Mouse (Mus musculus) gastrocnemius, postnatal 4 days (tissue): ENCODE data around the gene Vil1. TPM values are rescaled to one million over a fixed set of nuclear protein-coding genes. Genes with fewer than 3 reads are reported as not detected.
"Not testable (repeated sequence)": the region's sequence is repeated elsewhere in the genome, so short reads cannot be mapped to it uniquely, and the experiment has no call there.

Experiments used
- DNase-seq, 2 experiments: peaks; one replicate each; pipeline ENCODE4 v3.0.0; 2021 to 2022; ENCODE audit warnings: low spot score in 2 of 2, mixed read lengths in 2 of 2
- total RNA-seq, 2 experiments: library from RNA; stranded (reverse); gene quantifications; 2 replicates each; pipeline ENCODE4 v1.2.3; 2021

The Vil1 gene
- total RNA-seq, 2 experiments from 2014 or later, result 0.13 to 0.66 TPM

DNA sequence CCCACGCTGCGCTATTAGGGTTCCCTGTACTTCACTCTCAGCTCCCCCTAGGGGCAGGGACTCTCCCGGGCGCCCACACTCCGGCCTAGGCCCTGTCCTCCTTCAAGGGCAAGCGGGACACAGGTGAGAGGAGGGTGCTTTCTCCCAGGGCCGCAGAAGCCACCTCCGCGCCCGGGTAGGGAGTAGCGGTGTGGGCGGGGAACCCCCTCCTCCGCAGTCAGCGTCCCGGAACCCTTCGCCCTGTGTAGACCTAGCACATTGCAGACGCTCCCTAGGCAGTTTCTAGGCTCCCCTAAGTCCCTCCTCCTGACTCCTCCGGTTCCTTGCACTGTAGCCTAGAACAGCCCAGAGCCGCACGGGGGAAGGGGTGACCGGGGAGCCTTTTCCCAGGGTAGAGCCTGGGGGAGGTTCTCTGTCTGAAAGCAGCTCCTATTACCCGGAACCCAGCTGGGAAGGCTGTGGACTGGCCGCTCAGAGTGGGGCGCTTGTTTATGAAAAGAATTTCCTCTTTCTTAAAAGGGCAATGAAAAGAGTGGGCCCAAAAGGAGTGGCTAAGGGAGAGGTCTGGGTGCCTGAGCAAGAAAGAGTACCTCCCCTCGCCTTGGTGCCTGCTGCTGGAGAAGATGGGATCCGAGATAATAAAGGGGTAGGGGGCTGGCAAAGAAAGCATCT, 22.3 kb upstream of the Vil1 start:
- DNase-seq, result peak; percentile 77 to 91

DNA sequence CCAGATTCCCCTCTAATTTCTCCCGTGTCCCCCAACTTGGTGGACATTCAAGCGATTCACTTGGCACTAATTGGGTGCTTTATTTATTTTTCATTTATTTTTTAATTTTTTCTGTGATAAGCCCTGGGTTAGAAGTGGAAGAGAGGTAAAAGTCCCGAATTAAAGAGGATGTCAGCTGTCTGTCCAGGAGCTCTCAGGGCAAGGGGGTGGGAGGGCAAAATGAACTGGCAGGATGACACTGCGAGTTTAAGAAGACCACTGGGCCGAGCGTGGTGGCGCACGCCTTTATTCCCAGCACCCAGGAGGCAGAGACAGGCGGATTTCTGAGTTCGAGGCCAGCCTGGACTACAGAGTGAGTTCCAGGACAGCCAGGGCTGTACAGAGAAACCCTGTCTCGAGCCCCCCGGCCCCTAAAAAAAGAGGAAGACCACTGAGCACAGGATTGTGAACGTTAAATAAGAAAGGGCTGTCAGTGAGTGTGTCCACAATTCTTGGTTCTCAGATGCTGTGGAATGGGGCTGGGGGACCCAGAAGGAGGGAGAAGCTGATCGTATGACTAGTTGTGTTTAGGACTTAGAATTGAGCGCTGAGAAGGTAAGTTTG, 21.7 kb upstream of the Vil1 start:
- DNase-seq, result peak in 1 of 2 experiments; percentile 14

DNA sequence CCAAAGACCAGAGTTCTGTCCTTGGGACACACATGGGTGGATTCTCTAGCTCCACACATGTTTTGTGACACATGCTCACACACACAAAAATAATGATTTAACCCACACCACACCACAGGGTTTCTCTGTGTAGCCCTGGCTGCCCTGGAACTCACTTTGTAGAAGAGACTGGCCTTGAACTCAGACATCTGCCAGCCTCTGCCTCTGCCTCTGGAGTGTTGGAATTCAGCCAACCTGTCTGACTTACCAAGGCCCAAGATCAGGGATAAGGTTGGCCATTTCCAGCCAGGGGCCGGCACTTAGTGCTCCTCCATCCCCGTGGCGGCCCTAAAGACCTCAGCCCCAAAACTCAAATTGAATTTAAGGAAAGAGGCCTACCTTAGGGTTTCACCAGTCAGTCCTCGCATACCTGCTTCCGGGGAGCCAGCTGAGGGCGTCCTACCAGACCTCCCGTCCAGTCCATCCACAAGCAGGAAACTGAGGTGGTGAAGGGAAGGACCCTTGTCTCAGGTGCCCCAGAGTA, 20.7 kb upstream of the Vil1 start:
- DNase-seq, result peak in 1 of 2 experiments; percentile 16

DNA sequence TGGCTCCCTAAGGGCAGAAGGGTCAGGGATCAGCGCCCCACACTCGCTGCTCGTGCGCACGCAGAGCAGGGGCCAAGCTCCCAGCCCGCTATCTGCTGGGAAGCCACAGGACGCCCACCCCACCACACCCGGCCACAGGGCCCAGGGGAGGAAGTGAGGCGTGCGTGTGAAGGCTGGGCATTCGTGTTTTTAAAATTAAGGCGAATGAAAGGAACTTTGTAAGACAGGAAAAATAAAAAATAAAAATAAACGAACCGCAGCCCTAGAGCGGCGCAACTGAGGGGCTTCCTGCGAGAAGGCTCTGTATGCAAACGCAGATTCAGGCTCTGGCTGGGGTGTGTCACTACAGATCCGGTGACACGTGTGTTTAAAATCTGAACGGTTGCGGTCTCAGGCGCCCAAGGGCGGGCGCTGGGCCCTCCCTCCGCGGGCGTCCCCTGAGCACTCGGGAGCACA, 19.3 kb upstream of the Vil1 start:
- DNase-seq, result peak in 1 of 2 experiments; percentile 17

DNA sequence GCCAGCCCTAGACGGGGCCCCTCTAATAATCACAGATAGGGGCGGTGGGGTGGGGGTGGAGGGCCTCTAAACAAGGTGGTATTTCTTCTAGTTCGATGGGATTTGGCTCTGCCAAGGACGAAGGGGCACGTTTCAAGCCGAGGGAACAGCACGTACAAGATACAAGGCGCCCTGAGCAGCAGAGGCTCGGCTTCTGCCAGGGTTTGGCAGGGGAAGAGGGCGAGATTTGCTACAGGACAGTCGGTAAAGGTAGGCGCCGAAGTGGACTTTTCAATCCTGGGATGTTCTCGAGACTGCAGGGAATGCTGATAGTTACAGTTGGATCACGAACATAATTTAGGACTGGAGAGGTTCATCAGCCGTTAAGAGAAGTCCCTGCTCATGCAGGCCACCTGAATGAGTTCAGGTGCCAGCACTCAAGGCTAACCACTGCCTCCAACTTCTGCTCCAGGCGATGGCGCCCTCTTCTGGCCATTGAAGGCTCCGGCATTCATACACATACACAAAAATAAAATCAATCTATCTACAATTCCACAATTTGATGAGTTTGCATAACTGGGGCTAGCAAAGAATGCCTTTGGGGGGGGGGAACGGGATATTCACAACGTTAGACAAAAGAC, 18.8 kb upstream of the Vil1 start:
- DNase-seq, result peak; percentile 55 to 73

DNA sequence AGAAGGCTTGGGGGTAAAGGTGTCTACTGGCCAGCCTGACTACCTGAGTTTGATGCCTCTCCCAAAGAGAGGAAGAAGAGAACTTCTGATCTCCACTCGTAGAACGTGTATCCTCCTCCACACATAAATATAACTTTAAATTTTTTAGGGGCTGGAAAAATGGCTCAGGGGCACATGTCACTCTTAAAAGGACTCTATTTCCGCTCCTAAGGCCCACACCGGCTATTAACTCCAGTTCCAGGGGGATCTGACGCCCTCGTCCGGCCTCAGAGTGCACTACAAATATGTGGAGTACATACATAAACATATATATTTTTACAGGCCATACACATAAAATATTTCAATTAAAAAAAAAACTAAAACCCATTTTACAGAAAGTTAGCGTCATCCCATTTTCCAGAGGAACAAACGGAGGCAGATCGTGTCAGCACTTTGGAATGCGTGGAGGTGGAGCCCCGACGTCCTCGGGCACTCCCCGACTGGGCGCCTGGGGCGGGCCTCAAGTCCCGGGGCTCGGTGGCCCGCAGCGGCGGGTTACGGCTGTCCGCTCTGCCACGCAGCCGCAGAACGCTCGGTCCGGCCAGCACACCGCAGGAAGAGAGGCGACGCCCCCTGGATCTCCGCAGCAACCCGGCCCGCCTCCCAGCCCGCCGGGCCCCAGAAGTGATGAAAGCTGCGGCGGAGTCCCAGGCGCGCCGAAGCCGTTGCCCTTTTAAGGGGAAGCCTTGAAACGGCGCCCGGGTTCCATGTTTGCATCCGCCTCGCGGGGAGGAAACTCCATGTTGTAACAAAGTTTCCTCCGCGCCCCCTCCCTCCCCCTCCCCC, 18.0 kb upstream of the Vil1 start, which contains the start of gene Ctdsp1:
TSS of gene Ctdsp1 (plus strand) at position 586 of the 825 bp plus-strand sequence.
- DNase-seq, result peak; percentile 96 to 99

DNA sequence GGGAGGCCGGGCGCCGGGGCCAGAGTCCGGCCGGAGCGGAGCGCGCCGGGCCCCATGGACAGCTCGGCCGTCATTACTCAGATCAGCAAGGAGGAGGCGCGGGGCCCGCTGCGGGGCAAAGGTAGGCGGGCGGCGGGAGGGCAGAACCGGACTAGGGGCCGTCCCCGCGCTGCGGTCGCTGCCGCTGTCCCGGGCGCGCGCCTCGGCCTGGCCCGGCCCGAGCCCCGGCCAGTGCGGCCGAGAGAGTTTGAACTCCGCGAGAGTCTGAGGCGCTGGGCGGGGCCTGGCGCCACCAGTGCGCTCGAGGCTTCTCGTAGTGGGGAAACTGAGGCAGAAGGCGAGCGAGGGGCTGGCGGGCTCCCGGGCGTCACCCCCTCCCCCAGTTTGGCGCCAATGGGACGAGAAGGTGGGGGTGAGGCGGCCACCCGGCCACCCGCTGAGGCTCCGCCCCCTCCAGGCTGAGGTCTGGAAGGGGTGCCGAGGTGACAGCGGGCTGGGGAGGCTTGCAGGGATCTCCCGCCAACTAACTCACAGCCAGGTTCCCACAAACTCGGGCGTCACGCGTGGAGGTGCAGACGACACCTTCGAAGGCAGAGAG, 17.2 kb upstream of the Vil1 start:
- peak; percentile 72 to 82 for DNase-seq

DNA sequence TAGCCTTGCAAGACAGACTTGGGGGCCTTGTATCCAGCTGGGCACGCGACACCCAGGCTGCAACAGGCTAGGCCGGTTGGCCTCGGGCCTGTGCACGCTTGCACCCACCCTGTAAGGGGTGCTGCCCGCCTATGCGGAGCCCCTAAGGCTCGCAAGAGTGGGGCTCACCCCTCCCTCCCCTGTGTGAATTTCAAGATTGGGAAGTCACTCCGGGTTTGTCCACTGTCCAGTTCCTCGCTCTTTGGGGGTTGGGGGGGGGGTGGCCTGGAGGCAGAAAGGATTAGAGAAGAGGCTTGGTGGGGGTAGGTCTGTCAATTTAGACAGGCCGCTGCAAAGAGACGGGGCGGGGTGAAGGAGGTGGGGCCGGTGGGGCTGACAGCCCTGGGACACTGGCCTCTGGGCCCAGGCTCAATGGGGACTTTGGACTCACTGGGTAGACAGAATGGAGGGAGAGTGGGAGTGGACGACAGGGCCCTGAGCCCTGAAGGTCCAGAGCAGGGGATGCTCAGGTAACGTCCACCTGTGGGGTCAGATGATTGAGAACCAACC, 16.7 kb upstream of the Vil1 start:
- no peak for DNase-seq

DNA sequence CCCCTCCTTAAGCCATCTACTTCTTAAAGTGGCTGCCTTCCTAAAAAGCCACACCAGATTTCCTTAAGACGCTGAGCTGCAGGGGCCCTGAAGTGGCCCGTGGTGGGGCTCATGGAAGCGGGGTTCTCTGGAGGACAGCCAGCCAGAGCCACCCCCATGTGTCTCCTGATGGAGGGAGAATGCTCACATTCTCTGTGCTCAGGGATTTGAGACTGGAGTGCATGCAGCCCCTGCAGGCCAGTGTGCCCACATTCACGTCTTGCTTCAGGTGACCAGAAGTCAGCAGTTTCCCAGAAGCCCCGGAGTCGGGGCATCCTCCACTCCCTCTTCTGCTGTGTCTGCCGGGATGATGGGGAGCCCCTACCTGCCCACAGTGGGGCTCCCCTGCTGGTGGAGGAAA, 16.2 kb upstream of the Vil1 start:
- no peak for DNase-seq

DNA sequence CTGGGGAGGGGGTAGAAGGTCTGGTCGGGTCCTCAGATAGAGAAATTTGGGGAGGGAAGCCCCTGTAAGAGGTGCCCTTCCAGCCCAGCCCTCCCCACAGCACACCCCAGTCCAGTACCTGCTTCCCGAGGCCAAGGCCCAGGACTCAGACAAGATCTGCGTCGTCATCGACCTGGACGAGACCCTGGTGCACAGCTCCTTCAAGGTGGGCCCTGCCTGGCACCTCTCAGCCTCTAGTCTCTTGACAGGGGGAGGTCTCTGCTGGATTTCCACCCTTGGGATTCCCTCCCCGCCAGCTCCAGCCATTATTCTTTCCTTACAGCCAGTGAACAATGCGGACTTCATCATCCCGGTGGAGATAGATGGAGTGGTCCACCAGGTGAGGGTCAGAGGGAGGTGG, 15.5 kb upstream of the Vil1 start:
- DNase-seq, result no peak

DNA sequence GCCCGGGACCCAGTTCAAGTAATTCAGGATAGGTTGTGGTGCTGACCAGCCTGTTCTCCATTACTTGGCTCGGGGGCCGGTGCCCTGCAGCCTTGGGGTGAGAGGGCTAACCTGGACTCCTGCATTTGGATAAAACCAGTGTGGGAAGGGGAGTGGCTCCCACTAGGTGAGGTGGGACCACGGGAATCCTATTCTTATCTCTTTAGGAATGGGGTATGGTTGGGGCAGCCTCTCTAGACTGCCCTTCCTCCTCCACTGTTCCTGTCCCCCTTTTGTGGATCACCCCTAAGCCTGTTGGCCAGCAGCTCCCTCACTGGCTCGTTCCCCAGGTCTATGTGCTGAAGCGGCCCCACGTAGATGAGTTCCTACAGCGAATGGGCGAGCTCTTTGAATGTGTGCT, 14.9 kb upstream of the Vil1 start:
- no peak for DNase-seq

DNA sequence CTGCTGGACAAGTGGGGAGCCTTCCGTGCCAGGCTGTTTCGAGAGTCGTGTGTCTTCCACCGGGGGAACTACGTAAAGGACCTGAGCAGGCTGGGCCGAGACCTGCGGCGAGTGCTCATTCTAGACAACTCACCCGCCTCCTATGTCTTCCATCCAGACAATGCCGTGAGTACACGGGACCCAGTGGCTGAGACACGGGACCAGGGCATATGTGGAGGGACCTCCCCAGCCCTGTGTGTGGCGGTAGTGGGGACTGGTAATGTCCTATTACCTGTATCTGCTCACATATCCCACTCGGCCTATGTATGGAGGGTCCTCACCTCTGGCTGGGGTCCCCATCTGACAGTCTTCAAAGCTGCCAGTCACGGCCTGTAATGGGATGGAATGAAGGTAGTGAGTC, 14.3 kb upstream of the Vil1 start:
- DNase-seq, result no peak

DNA sequence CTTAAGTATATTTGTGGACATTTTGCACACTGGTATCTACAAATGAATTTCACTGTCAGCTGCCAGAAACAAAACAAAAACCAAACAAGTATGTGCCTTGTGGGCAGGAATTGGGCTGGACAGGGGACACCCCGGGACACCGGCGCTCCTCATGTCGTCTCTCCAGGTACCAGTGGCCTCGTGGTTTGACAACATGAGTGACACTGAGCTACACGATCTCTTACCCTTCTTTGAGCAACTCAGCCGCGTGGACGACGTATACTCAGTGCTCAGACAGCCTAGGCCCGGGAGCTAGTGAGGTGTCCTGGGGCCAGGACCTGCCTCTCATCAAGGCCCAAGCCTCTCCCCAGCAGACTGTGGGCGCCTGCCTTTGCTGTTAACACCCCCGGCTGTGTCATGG, 13.9 kb upstream of the Vil1 start:
- no peak for DNase-seq

DNA sequence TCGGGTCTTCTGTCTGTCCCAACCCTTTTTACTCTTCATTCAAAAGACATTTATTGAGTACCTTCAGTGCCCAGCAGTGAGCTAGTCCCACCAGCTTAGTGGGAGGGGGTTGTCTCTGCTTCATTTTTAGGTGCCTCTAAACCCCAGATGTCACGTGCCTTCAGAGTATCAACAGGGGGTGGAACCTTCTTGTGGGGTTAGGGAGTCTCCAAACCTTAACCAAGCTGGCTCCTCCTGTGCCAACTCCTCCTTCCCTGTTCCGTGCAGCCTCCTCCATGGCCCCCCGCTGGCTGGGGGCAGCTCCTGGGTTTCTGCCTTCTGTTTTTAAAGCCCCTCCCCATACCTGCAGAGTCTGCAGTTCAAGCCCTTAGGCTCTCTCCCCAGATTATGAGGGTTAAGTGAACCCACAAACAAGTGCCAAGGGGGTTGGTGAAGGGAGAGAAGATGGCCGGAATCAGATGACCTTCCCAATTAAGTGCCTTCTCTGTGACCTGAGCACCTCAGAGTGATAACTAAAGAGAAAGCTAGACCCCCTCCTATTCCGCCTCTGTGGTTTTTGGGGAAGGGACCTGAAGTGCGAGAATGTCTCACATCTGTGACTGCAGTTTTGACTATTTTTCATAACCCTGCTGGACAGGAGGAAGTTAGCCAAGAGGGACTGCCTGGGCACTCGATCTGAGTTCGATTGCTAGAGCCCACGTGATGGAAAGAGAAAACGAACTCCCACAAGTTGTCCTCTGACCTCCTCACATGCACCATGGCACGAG, 12.5 kb upstream of the Vil1 start:
- DNase-seq, result not testable (repeated sequence)

DNA sequence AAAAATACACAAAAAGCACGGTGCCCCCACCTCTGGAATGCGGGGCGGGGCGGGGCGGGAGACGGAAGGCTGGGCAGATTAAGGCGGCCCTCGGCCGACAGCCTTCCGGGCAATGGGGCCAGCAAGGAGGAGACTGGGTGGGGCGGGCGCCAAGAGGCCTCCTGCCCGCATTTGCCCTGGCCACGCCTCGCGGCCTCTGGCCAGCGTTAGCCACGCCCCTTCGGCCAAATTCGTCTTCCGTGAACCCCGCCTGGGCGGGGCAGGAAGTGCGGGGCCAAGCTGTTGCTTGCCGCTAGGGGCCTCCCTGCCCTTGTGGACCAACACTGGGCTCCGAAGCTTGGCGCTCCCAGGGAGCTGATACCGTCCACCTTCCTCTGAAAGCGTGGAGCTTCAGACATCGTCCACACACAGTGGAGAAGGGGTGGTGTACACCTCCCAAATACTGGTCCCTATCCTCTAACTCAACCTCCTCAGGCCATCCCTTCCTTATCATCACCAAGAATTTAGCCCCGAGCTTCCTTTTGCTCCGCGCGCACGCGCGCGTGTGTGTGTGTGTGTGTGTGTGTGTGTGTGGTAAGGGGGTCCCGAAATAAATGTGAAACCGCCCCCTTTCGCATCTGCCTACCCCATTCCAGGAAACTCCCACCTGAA, 11.8 kb upstream of the Vil1 start:
- DNase-seq, result peak; percentile 98 to 99

DNA sequence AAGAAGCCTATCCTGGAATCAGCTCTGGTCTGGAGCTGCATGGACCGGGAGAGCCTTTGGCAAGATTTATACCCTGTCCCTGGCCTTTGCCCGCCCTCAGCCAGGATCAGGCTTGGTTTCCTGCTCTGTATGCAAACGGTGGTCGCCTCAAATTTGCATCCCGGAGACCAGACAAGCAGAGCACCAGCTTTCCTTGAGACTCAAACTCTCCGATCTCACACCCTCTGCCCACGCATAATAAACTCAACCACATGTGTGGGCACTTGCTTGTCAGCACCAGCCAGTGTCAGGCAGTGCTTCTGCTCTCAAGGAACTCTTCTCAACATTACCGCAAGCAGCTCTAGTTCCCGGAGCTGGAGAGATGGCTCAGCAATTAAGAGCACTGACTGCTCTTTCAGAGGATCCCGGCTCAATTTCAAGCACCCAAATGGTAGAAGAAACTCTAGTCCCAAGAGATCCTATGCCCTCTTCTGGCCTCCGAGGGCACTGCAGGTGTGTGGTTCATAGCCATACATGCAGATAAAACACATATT, 11.2 kb upstream of the Vil1 start:
- peak in 1 of 2 experiments; percentile 57 for DNase-seq

DNA sequence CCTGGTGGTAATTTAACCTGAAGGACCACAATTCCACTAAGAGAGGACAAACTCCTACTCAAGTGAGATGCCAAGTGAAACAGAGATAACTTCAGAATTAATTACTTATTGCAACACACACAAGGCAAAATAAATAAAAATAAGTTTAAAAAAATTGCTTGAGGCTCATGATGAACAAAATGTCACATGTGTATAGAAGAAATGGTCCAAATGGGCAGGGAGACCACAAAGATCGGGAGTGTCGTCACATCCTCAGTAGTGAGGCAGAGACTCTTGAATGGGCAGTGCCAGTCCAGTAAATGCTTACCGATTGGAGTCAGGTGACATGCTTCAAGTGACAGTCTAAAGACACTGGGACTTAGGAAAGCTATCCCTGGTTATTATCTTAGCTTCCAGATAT, 8.6 kb upstream of the Vil1 start:
- DNase-seq, result no peak

DNA sequence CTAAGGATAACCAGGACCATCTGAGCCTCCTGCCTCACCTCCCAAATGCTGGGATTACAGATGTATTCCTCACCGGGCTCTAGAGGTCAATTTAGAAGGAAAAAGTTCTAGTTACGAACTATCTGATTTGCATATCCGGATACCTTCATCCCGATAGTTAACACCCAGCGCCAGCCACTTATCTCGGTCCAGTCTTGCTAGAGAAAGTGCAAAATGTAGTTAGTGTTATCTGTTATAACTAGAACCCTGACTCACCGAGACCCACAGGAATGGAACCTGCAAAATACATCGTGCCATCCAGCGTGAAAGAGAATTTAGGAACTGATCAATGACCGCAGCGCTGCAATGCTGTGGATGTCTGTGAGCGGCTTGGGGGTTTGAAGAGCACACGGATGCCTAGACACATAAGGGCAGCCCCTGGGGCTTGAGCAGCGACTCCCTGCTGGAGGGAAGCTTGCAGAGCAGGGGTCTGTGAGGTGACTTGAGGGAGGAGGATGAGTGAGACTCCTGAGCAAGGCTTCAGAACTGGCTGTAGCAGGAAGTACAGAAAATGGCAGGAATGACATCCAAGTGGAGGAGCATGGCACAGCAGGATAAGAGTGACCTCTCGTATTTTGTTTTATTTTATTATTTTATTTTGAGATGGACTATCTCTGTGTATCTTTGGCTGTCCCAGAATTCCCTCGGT, 8.0 kb upstream of the Vil1 start:
- DNase-seq, result no peak
